Mouse (Mus musculus) brain, embryonic 18.5 days (tissue): ENCODE measurements at regions not wholly inside any gene's neighbourhood (a gene's known extent, or its start where the extent isn't known, plus 50 kb on each side); places are given as distances from the start of the nearest gene placed in this dataset.

ENCODE experiments used
- DNase-seq: peaks from one replicate; pipeline ENCODE4 v3.0.0-alpha.2; 2012; ENCODE audit warnings: low read depth, low spot score

- no peak for DNase-seq
Observed at GRCm38 (mm10) chr4:25488479-25489069, 207.0 kb upstream of the Ufl1 start.

GRCm38 (mm10) chr4:25483621-25483933, 202.0 kb upstream of the Ufl1 start:
- no peak for DNase-seq

GRCm38 (mm10) chr4:25482933-25483620, 201.5 kb upstream of the Ufl1 start:
- no peak for DNase-seq

- no peak for DNase-seq
Observed at GRCm38 (mm10) chr4:25473026-25473425, 191.4 kb upstream of the Ufl1 start.

GRCm38 (mm10) chr4:25466490-25466889, 184.9 kb upstream of the Ufl1 start:
- no peak for DNase-seq

- DNase-seq, result no peak
Observed at GRCm38 (mm10) chr4:25464792-25465590, 183.4 kb upstream of the Ufl1 start.

GRCm38 (mm10) chr4:25464069-25464468, 182.4 kb upstream of the Ufl1 start:
- DNase-seq, result no peak

GRCm38 (mm10) chr4:25460127-25460526, 178.5 kb upstream of the Ufl1 start:
- DNase-seq, result no peak

GRCm38 (mm10) chr4:25454752-25455151, 173.1 kb upstream of the Ufl1 start:
- DNase-seq, result no peak

- no peak for DNase-seq
Observed at GRCm38 (mm10) chr4:25453127-25453806, 171.6 kb upstream of the Ufl1 start.

- DNase-seq, result no peak
Observed at GRCm38 (mm10) chr4:25451865-25452264, 170.2 kb upstream of the Ufl1 start.

- no peak for DNase-seq
Observed at GRCm38 (mm10) chr4:25432203-25432602, 150.6 kb upstream of the Ufl1 start.

GRCm38 (mm10) chr4:25416330-25416729, 134.7 kb upstream of the Ufl1 start:
- no peak for DNase-seq

- no peak for DNase-seq
Observed at GRCm38 (mm10) chr4:25410440-25410839, 128.8 kb upstream of the Ufl1 start.

- DNase-seq, result peak; percentile 88
Observed at GRCm38 (mm10) chr4:25408696-25409448, 127.3 kb upstream of the Ufl1 start.

- DNase-seq, result no peak
Observed at GRCm38 (mm10) chr4:25407842-25408241, 126.2 kb upstream of the Ufl1 start.

GRCm38 (mm10) chr4:25389542-25389941, 107.9 kb upstream of the Ufl1 start:
- no peak for DNase-seq

GRCm38 (mm10) chr4:25372041-25372440, 90.4 kb upstream of the Ufl1 start:
- DNase-seq, result no peak

GRCm38 (mm10) chr4:25364402-25364801, 82.8 kb upstream of the Ufl1 start:
- no peak for DNase-seq

- DNase-seq, result no peak
Observed at GRCm38 (mm10) chr4:25337638-25338037, 56.0 kb upstream of the Ufl1 start.
